Mouse (Mus musculus): ENCODE data around the gene Cdh23. TPM values are rescaled to one million over a fixed set of nuclear protein-coding genes. Genes with fewer than 3 reads are reported as not detected.
A peak's percentile ranks its signal among the peaks of the same experiment; 100 is the strongest.

Cdh23 gene
- polyA plus RNA-seq, 1 experiment from 2014 or later: 5.7 TPM

DNA sequence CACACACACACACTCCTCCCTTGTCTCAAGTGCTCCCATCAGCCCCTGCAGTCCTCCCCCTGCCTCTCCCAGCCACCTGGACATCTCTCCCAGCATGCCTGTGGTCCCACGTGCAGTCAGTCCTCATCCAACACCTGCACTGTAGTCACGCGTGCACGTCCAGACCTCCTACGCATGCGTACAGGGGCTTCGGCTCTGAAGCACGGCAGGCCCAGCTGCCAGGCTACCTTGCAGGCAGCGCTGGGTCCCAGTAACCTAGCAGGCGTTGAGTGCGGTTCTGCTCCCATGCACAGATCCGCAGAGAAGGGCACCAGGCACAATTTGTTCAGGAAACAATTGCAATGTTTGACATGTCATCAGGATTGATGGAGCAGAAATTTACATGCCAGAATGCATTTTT is 249.1 kb downstream of the Cdh23 start:
- Histone ChIP-seq H3K4me2 (replicated peaks) (no peak overlapping the region), H3K36me3 (no peaks in the 10 kb centered on the region), H3K9ac (replicated peaks) (no peak overlapping the region), H3K27me3 (no peaks in the 10 kb centered on the region; the same call in 1 of the 2 replicates), H3K27ac (no peak overlapping the region), H3K4me3 (replicated peaks) (no peak overlapping the region), H3K9me3 (no peaks in the 10 kb centered on the region), H3K4me1 (replicated peaks) (no peaks in the 10 kb centered on the region)
- 84% methylated on average over 12 of the region's 12 CpGs for WGBS
- ATAC-seq: no peak

GRCm38 (mm10) chr10:60445031-60445593 is 251.2 kb downstream of the Cdh23 start:
- no peak for ATAC-seq
- H3K27me3 ChIP-seq: no peaks in the 10 kb centered on the region; the same call in 1 of the 2 replicates
- H3K27ac ChIP-seq: no peak overlapping the region
- no peaks in the 10 kb centered on the region for H3K36me3 ChIP-seq
- WGBS: 59% methylated on average over 8 of the region's 8 CpGs
- H3K4me1 ChIP-seq (replicated peaks): no peaks in the 10 kb centered on the region
- no peak overlapping the region for H3K4me3 ChIP-seq (replicated peaks)
- H3K4me2 ChIP-seq (replicated peaks): no peak overlapping the region
- H3K9ac ChIP-seq (replicated peaks): no peak overlapping the region
- H3K9me3 ChIP-seq: no peaks in the 10 kb centered on the region

DNA sequence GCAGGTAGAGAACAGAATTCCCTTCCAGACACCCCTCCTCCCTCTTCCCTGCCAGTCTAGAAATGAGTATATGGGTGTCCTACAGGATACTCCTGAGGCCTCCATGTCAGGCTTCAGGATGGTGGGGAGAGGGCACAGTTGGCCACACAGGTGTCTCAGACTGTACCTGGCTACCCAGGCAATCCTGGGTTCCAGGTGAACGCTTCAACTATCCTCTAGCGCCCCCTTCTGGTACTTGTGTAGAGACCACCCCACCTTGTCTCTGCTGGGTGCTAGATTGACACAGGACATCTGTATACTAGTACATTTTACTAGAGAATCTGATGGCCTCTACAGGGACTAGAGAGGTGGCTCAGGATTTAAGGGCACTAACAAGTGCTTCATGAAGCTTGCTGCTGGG is 253.2 kb downstream of the Cdh23 start:
- no peak overlapping the region for H3K9ac ChIP-seq (replicated peaks)
- no peaks in the 10 kb centered on the region for H3K4me1 ChIP-seq (replicated peaks)
- H3K27me3 ChIP-seq: no peaks in the 10 kb centered on the region; the same call in 1 of the 2 replicates
- H3K27ac ChIP-seq: no peak overlapping the region
- no peaks in the 10 kb centered on the region for H3K36me3 ChIP-seq
- H3K9me3 ChIP-seq: no peaks in the 10 kb centered on the region
- no peak for ATAC-seq
- no peak overlapping the region for H3K4me2 ChIP-seq (replicated peaks)
- WGBS: 2% methylated on average over 2 of the region's 2 CpGs
- no peak overlapping the region for H3K4me3 ChIP-seq (replicated peaks)

DNA sequence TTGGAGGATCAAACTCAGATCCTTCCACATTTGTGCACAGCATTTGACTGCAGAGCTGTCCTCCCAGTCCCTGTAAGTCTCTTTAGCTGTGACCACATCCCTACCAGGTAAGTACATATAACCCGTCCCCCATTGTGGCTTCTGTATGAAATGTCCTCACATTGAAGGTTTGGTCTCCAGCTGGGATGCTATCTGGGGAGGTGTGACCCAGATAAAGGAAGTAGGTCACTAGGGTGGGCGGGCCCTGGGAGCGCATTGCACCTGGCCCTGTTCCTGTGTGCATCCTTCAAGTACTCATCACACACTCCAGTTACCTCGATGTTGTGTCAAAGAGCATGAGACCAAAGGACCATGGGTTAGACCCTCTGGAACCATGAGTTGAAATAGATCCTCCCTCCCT is 254.0 kb downstream of the Cdh23 start:
- WGBS: 83% methylated on average over 4 of the region's 4 CpGs
- Histone ChIP-seq H3K27ac (no peak overlapping the region), H3K27me3 (no peaks in the 10 kb centered on the region; the same call in 1 of the 2 replicates), H3K4me1 (replicated peaks) (no peaks in the 10 kb centered on the region), H3K36me3 (no peaks in the 10 kb centered on the region), H3K9me3 (no peaks in the 10 kb centered on the region), H3K9ac (replicated peaks) (no peak overlapping the region), H3K4me2 (replicated peaks) (no peak overlapping the region), H3K4me3 (replicated peaks) (no peak overlapping the region)
- ATAC-seq: no peak

- Histone ChIP-seq H3K4me2 (replicated peaks) (no peak overlapping the region), H3K4me3 (replicated peaks) (no peak overlapping the region), H3K27me3 (peaks cover 8% of the 10 kb centered on the region; the same call in 1 of the 2 replicates), H3K36me3 (no peaks in the 10 kb centered on the region), H3K9ac (replicated peaks) (no peak overlapping the region), H3K9me3 (no peaks in the 10 kb centered on the region), H3K4me1 (replicated peaks) (peaks cover 21% of the 10 kb centered on the region), H3K27ac (no peak overlapping the region)
- 0 out of 2 replicates have a peak, but pooled peaks have one; percentile 38 for ATAC-seq
- 34% methylated on average over 4 of the region's 4 CpGs for WGBS
These were observed 263.6 kb downstream of the Cdh23 start for GRCm38 (mm10) chr10:60432679-60433078.

DNA sequence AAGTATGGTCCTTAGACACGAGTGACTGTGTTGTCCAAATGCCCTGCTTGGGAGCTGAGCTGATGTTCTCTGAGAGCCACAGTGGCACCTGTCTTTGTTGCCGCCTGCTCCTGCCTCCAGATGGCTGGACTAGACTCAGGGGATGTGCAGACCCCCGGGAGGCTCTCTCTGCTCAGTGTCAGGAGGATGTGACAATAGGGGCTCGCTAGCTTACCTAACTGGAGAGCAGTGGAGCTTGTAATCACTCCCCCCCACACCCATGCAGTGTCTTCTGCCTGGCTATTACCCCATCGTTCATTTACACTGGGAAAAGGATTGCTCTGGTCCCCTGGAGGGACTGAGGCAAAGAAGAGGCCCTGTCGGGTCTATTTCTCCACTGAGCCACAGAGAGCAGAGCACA is 265.7 kb downstream of the Cdh23 start:
- H3K27ac ChIP-seq: peak overlapping the region; percentile 30; the same call in 1 of the 2 replicates
- H3K9ac ChIP-seq (replicated peaks): no peak overlapping the region
- H3K27me3 ChIP-seq: peaks cover 8% of the 10 kb centered on the region; the same call in 1 of the 2 replicates
- H3K4me1 ChIP-seq (replicated peaks): peaks cover 21% of the 10 kb centered on the region
- 12% methylated on average over 6 of the region's 6 CpGs for WGBS
- no peak overlapping the region for H3K4me2 ChIP-seq (replicated peaks)
- ATAC-seq: no peak
- peaks cover 6% of the 10 kb centered on the region for H3K9me3 ChIP-seq
- H3K4me3 ChIP-seq (replicated peaks): no peak overlapping the region
- no peaks in the 10 kb centered on the region for H3K36me3 ChIP-seq

DNA sequence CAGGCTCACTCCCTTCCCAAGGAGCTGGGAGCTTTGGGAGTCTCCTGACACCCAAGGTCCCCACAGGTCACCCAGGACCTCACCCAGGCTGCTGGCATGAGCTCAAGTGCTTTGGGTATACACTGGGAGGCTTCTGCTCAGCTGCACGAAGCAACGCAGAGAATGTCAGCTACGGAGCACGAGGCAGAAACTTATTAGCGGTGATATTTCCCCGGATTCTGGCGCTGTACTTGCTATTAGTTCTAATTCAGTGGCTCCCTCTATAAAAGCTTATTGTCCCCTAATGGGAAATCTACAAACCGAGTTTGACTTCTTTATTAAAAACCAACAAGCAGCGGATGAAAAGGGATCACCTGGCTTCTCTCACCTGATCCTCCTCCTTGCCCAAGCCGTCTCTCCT is 266.3 kb downstream of the Cdh23 start:
- WGBS: 45% methylated on average over 10 of the region's 10 CpGs
- H3K9me3 ChIP-seq: peaks cover 11% of the 10 kb centered on the region
- no peaks in the 10 kb centered on the region for H3K36me3 ChIP-seq
- H3K4me3 ChIP-seq (replicated peaks): no peak overlapping the region
- peak overlapping the region; percentile 30; the same call in 1 of the 2 replicates for H3K27ac ChIP-seq
- peaks cover 8% of the 10 kb centered on the region; the same call in 1 of the 2 replicates for H3K27me3 ChIP-seq
- H3K4me2 ChIP-seq (replicated peaks): no peak overlapping the region
- H3K4me1 ChIP-seq (replicated peaks): peaks cover 21% of the 10 kb centered on the region
- ATAC-seq: no peak
- no peak overlapping the region; the same call in 1 of the 2 replicates for H3K9ac ChIP-seq (replicated peaks)

- Histone ChIP-seq H3K4me3 (replicated peaks) (no peak overlapping the region), H3K9ac (replicated peaks) (no peak overlapping the region), H3K27me3 (no peaks in the 10 kb centered on the region), H3K36me3 (no peaks in the 10 kb centered on the region), H3K4me2 (replicated peaks) (no peak overlapping the region), H3K4me1 (replicated peaks) (no peaks in the 10 kb centered on the region), H3K9me3 (peaks cover 11% of the 10 kb centered on the region), H3K27ac (no peak overlapping the region)
- ATAC-seq: no peak
- WGBS: 66% methylated on average over 7 of the region's 7 CpGs
These were observed 273.5 kb downstream of the Cdh23 start for GRCm38 (mm10) chr10:60422756-60423155.

GRCm38 (mm10) chr10:60419624-60420023 is 276.7 kb downstream of the Cdh23 start:
- Histone ChIP-seq H3K4me2 (replicated peaks) (no peak overlapping the region), H3K4me1 (replicated peaks) (no peaks in the 10 kb centered on the region), H3K27ac (no peak overlapping the region), H3K9me3 (no peaks in the 10 kb centered on the region), H3K36me3 (no peaks in the 10 kb centered on the region), H3K9ac (replicated peaks) (no peak overlapping the region), H3K4me3 (replicated peaks) (no peak overlapping the region), H3K27me3 (no peaks in the 10 kb centered on the region)
- ATAC-seq: no peak
- WGBS: 22% methylated on average over 4 of the region's 4 CpGs

DNA sequence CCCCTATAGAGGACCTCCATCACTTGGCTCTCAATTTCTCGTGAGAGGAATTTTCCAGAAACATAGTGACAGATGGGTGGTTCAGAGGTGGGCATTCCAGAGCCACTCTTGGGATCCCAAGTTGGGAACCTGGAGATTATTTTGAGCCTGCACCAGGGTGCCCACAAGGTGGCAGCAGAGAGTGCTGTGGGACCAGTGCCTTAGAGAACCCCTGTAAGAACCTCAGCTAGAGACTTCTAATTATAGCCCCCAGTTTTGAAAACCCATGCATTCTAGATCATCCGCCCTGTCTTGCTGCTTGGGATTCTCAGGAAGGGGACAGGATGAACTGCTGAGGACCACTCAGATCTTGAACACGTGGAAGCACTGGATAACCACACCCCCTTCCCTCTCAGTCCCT is 278.2 kb downstream of the Cdh23 start:
- Histone ChIP-seq H3K4me1 (replicated peaks) (no peaks in the 10 kb centered on the region), H3K27ac (no peak overlapping the region), H3K27me3 (no peaks in the 10 kb centered on the region), H3K9ac (replicated peaks) (no peak overlapping the region), H3K4me3 (replicated peaks) (no peak overlapping the region), H3K9me3 (no peaks in the 10 kb centered on the region), H3K4me2 (replicated peaks) (no peak overlapping the region), H3K36me3 (no peaks in the 10 kb centered on the region)
- ATAC-seq: peak; percentile 52; the same call in 1 of the 2 replicates
- WGBS: 17% methylated on average over 3 of the region's 3 CpGs

DNA sequence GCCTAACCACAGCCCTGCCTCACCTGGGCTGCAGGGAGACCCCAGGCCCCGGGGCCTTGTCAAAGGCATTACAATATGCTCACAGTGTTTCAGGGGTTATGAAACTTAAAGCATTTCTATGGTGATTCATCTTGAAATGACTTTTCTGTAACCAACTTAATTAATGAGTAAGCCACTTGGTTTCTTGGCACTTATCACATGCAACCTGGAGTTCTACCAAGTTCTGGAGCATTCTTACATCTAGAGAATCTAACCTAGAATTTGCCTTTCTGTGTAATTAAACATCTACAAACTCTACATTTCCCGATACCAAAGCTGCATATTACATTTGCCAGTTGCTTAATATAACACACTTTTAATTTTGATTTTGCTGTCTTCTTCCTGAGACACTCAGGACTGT is 279.2 kb downstream of the Cdh23 start:
- 89% methylated on average over 2 of the region's 2 CpGs for WGBS
- Histone ChIP-seq H3K9me3 (no peaks in the 10 kb centered on the region), H3K4me2 (replicated peaks) (no peak overlapping the region), H3K36me3 (no peaks in the 10 kb centered on the region), H3K27me3 (peaks cover under 1% of the 10 kb centered on the region; the same call in 1 of the 2 replicates), H3K27ac (no peak overlapping the region), H3K9ac (replicated peaks) (no peak overlapping the region), H3K4me3 (replicated peaks) (no peak overlapping the region), H3K4me1 (replicated peaks) (no peaks in the 10 kb centered on the region)
- no peak for ATAC-seq

GRCm38 (mm10) chr10:60413756-60414155 is 282.5 kb downstream of the Cdh23 start:
- 85% methylated on average over 2 of the region's 2 CpGs for WGBS
- Histone ChIP-seq H3K36me3 (no peaks in the 10 kb centered on the region), H3K4me1 (replicated peaks) (no peaks in the 10 kb centered on the region), H3K9ac (replicated peaks) (no peak overlapping the region), H3K4me2 (replicated peaks) (no peak overlapping the region), H3K4me3 (replicated peaks) (no peak overlapping the region), H3K9me3 (no peaks in the 10 kb centered on the region), H3K27ac (no peak overlapping the region), H3K27me3 (peaks cover 14% of the 10 kb centered on the region)
- no peak for ATAC-seq

DNA sequence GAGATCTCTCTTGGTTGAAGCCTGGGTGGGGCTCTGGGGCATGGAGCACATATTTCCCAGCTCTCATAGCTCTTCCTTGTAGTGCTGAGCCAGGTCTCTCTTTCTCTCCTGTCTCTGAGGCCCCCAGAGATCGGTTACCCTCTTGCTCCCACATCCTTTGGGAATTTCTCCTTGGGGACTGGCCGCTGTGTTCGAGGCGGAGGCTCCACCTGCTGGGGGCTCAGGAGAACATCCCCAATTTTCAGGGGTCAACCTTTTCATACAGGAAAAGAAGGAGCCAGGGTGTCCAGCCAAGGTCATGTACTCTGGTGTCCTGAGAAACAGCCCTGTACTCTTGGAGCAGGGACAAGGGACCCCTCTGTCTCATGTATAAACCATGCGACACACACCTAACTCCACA is 284.5 kb downstream of the Cdh23 start:
- Histone ChIP-seq H3K27ac (no peak overlapping the region), H3K36me3 (no peaks in the 10 kb centered on the region), H3K9me3 (no peaks in the 10 kb centered on the region), H3K27me3 (peaks cover 15% of the 10 kb centered on the region), H3K4me3 (replicated peaks) (no peak overlapping the region), H3K9ac (replicated peaks) (no peak overlapping the region), H3K4me1 (replicated peaks) (no peaks in the 10 kb centered on the region), H3K4me2 (replicated peaks) (no peak overlapping the region)
- no peak for ATAC-seq
- WGBS: 29% methylated on average over 5 of the region's 5 CpGs
